Mouse (Mus musculus) CH12F3 (cell line): ENCODE data around the gene Best2.

Experiments used
- in situ Hi-C: fragments of 300-500 bp; cut with MboI; formaldehyde crosslinking; loops from 2 replicates; pipeline ENCODE4 v1.14.3; 2020; ENCODE audit warnings: low sequenced_read_pairs

Gene Best2

GRCm38 (mm10) chr8:84967532-84968304 is 46.6 kb downstream of the Best2 start:
- in situ Hi-C loops = no loop called here

GRCm38 (mm10) chr8:84966603-84967002 is 47.7 kb downstream of the Best2 start:
- in situ Hi-C loops = no loop called here

DNA sequence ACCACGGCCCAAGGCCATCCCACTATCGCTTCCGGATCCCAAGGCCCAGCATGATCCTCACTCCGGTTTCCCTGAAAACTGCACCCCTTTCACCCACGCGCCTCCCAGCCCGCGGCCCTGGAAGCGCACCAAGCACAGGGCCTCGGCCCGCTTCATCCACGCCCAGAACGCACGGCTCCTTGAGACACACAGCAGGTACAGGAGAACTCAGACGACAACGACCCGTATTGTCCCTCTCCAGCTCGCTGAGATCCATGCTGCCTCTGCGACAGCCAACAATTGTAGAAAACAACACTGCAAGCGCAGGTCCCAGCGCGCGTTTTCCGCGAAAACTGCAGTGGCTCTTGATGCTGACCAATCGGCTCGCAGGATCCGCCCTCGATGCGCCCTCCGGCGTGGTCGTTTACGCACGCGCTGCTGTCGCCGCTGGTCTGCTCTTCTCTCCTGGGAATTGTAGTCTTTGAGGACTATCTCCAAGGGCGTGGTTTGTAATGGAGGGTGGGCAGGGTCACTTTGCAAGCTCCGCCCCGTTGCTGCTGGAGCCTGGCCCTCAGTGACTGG is 48.5 kb downstream of the Best2 start:
- in situ Hi-C loops = no loop called here

DNA sequence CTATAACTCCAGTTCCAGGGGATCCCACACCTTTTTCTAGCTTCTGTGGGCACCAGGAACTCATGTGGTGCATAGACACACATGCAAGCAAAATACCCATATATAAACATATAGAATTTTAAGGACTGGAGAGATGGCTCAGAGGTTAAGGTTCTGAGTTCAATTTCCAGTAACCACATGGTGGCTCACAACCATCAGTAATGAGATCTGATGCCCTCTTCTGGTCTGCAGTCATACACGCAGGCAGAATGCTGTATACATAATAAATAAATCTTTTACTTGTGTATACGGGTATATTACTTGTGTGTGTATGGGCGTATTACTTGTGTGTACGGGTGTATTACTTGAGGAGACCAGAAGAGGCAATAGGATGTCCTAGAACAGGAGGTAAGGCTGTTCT is 50.4 kb downstream of the Best2 start:
- in situ Hi-C loops = no loop called here

DNA sequence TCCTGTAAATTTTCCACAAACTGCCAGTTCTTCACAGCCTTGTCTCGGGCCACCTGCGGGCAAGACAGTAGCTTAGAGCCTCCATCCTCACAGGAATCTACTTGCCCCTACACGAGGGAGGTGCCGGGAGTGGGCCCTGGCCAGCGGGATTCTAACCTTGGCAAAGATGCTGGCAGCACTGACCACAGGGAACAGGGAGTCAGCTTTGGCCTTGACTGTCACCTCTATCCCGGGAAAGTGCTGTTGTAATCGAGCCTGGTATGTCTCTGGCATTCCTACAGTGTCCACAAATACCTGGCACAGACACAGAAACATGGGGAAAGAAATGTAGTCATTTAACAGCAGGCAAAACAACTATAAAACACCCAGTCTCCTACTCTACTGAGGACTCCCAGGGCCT is 54.5 kb downstream of the Best2 start:
- in situ Hi-C loops = no loop called here
